Mouse (Mus musculus) lung, embryonic 15.5 days (tissue): ENCODE measurements around the gene Gltpd2. TPM values are rescaled to one million over a fixed set of nuclear protein-coding genes. Genes with fewer than 3 reads are reported as not detected.

Experiments
- ATAC-seq: fragments of 200-750 bp; cut with Nextera tagmentation; 2 replicates; pipeline ENCODE4 v1.8.0; 2017; ENCODE audit warnings: moderate number of reproducible peaks, borderline replicate concordance; ENCODE audit not compliant: low FRiP score, low TSS enrichment; ENCODE audit errors: extremely low read depth
- H3K27ac ChIP-seq: fragments of 300-500 bp; sonication (generic); 2 replicates; pipeline ENCODE4 v1.5.1; 2015; ENCODE audit warnings: moderate library complexity, mild to moderate bottlenecking, inconsistent platforms
- H3K27me3 ChIP-seq: fragments of 300-500 bp; sonication (generic); 2 replicates; pipeline ENCODE4 v1.6.1; 2015; ENCODE audit warnings: inconsistent platforms
- H3K36me3 ChIP-seq: fragments of 300-500 bp; sonication (generic); 2 replicates; pipeline ENCODE4 v1.6.1; 2015; ENCODE audit warnings: inconsistent platforms
- H3K4me1 ChIP-seq: fragments of 300-500 bp; sonication (generic); 2 replicates; pipeline ENCODE4 v1.6.1; 2015; ENCODE audit warnings: inconsistent platforms
- H3K4me2 ChIP-seq: fragments of 300-500 bp; sonication (generic); 2 replicates; pipeline ENCODE4 v1.6.1; 2015; ENCODE audit warnings: inconsistent platforms, mild to moderate bottlenecking, moderate library complexity
- H3K4me3 ChIP-seq: fragments of 300-500 bp; sonication (generic); 2 replicates; pipeline ENCODE4 v1.5.1; 2015; ENCODE audit warnings: mild to moderate bottlenecking, inconsistent platforms
- H3K9ac ChIP-seq: fragments of 300-500 bp; sonication (generic); 2 replicates; pipeline ENCODE4 v1.6.1; 2015; ENCODE audit warnings: inconsistent platforms
- H3K9me3 ChIP-seq: fragments of 300-500 bp; sonication (generic); 2 replicates; pipeline ENCODE4 v1.6.1; 2016; ENCODE audit warnings: inconsistent platforms
- WGBS: fragments of 180-500 bp; shearing (Covaris S2); methylation state at CpG from one replicate; pipeline ENCODE4 v1.1.7; 2015; 5-methylcytosine and 5-hydroxymethylcytosine counted together
- polyA plus RNA-seq: library from polyadenylated mRNA; unstranded; fragments of >200 nt; fragmentation: Nextera tagmentation; extraction: Ambion mirVana; gene quantifications from 2 replicates; pipeline ENCODE4 v1.2.1, GENCODE M21; 2015

Gene Gltpd2
- polyA plus RNA-seq, 1 experiment from 2014 or later: 0.62 TPM

- ATAC-seq: no peak
- WGBS: 80% methylated on average over 7 of the region's 7 CpGs
- Histone ChIP-seq H3K4me2 (no peak overlapping the region), H3K9me3 (no peaks in the 10 kb centered on the region), H3K36me3 (no peaks in the 10 kb centered on the region), H3K27me3 (no peaks in the 10 kb centered on the region), H3K4me1 (peaks cover 17% of the 10 kb centered on the region), H3K27ac (no peak overlapping the region), H3K4me3 (no peak overlapping the region), H3K9ac (no peak overlapping the region)
Measured at GRCm38 (mm10) chr11:70566586-70566985, 47.6 kb downstream of the Gltpd2 start.

Other genes with a start within 250 kb of the Gltpd2 start
- 0.34 and 1.7 TPM in 2 replicates for gene Alox12e, start 196.6 kb upstream of the Gltpd2 start, polyA plus RNA-seq
- gene Alox15, start 167.2 kb upstream of the Gltpd2 start, polyA plus RNA-seq: 0.45 and 0.93 TPM in 2 replicates
- 38.1 and 38.2 TPM in 2 replicates for gene Pelp1, start 109.2 kb upstream of the Gltpd2 start, polyA plus RNA-seq
- gene Arrb2, start 86.6 kb upstream of the Gltpd2 start, polyA plus RNA-seq: 15.3 and 19.3 TPM in 2 replicates
- 40.5 and 43.1 TPM in 2 replicates for gene Med11, start 67.3 kb upstream of the Gltpd2 start, polyA plus RNA-seq
- gene Zmynd15, start 59.8 kb upstream of the Gltpd2 start, polyA plus RNA-seq: 0.45 and 0.73 TPM in 2 replicates
- gene Cxcl16, start 59.2 kb upstream of the Gltpd2 start, polyA plus RNA-seq: 6.3 and 7.3 TPM in 2 replicates
- 1.2 and 1.8 TPM in 2 replicates for gene Tm4sf5, start 14.0 kb upstream of the Gltpd2 start, polyA plus RNA-seq
- gene Vmo1, start 4.6 kb upstream of the Gltpd2 start, polyA plus RNA-seq: 1.0 and 1.2 TPM in 2 replicates
- gene Psmb6, start 6.2 kb downstream of the Gltpd2 start, polyA plus RNA-seq: 771 and 802 TPM in 2 replicates
- not detected in 2 replicates for gene Gm40193, start 13.7 kb downstream of the Gltpd2 start, polyA plus RNA-seq
- 8.6 and 8.9 TPM in 2 replicates for gene Pld2, start 20.9 kb downstream of the Gltpd2 start, polyA plus RNA-seq
- gene Mink1, start 43.7 kb downstream of the Gltpd2 start, polyA plus RNA-seq: 8.6 and 10.8 TPM in 2 replicates
- not detected in 2 replicates for gene 4930544D05Rik, start 96.7 kb downstream of the Gltpd2 start, polyA plus RNA-seq
- gene Chrne, start 100.0 kb downstream of the Gltpd2 start, polyA plus RNA-seq: 0.26 TPM in 1 of 2 replicates, not detected in the other
- gene Gp1ba, start 119.9 kb downstream of the Gltpd2 start, polyA plus RNA-seq: 0.37 and 0.38 TPM in 2 replicates
- 101 and 119 TPM in 2 replicates for gene Rnf167, start 128.0 kb downstream of the Gltpd2 start, polyA plus RNA-seq
- gene Slc25a11, start 128.3 kb downstream of the Gltpd2 start, polyA plus RNA-seq: 150 and 162 TPM in 2 replicates
- 1,970 and 2,089 TPM in 2 replicates for gene Pfn1, start 135.4 kb downstream of the Gltpd2 start, polyA plus RNA-seq
- gene Eno3, start 138.0 kb downstream of the Gltpd2 start, polyA plus RNA-seq: 27.9 and 33.3 TPM in 2 replicates
- 170 TPM in 2 replicates for gene Spag7, start 150.2 kb downstream of the Gltpd2 start, polyA plus RNA-seq
- gene Camta2, start 168.9 kb downstream of the Gltpd2 start, polyA plus RNA-seq: 11.8 and 12.8 TPM in 2 replicates
- gene Inca1, start 181.0 kb downstream of the Gltpd2 start, polyA plus RNA-seq: 1.0 and 1.5 TPM in 2 replicates
- gene Kif1c, start 181.4 kb downstream of the Gltpd2 start, polyA plus RNA-seq: 4.7 and 4.8 TPM in 2 replicates
- gene Zfp3, start 245.0 kb downstream of the Gltpd2 start, polyA plus RNA-seq: 4.6 and 5.4 TPM in 2 replicates